Mouse (Mus musculus) hindbrain, postnatal 0 days (tissue): ENCODE measurements around the gene Sdcbp2. TPM values are rescaled to one million over a fixed set of nuclear protein-coding genes. Genes with fewer than 3 reads are reported as not detected.

Experiments
- ATAC-seq: fragments of 200-750 bp; cut with Nextera tagmentation; 2 replicates; pipeline ENCODE4 v1.8.0; 2017; ENCODE audit warnings: mild to moderate bottlenecking, moderate TSS enrichment, moderate library complexity
- DNase-seq: peaks from one replicate; pipeline ENCODE4 v3.0.0-alpha.2; 2015; ENCODE audit warnings: low spot score
- H3K27ac ChIP-seq: fragments of 300-500 bp; sonication (generic); 2 replicates; pipeline ENCODE4 v1.5.1; 2014; ENCODE audit warnings: mild to moderate bottlenecking
- H3K27me3 ChIP-seq: fragments of 300-500 bp; sonication (generic); 2 replicates; pipeline ENCODE4 v1.6.1; 2014; ENCODE audit warnings: low read length, mixed read lengths; ENCODE audit not compliant: insufficient read depth
- H3K36me3 ChIP-seq: fragments of 300-500 bp; sonication (generic); 2 replicates; pipeline ENCODE4 v1.6.1; 2014; ENCODE audit warnings: low read length, mixed read lengths; ENCODE audit not compliant: insufficient read depth
- H3K4me1 ChIP-seq: fragments of 300-500 bp; sonication (generic); 2 replicates; pipeline ENCODE4 v1.6.1; 2014; ENCODE audit warnings: antibody characterized with exemption, low read length, mixed read lengths; ENCODE audit not compliant: insufficient read depth
- H3K4me2 ChIP-seq: fragments of 300-500 bp; sonication (generic); 2 replicates; pipeline ENCODE4 v1.6.1; 2014; ENCODE audit warnings: low read depth, mild to moderate bottlenecking, low read length, moderate library complexity, mixed read lengths
- H3K4me3 ChIP-seq: fragments of 300-500 bp; sonication (generic); 2 replicates; pipeline ENCODE4 v1.5.1; 2014; ENCODE audit warnings: low read length
- H3K9ac ChIP-seq: fragments of 300-500 bp; sonication (generic); replicated peaks from 2 replicates; pipeline ENCODE4 v1.6.1; 2014; ENCODE audit warnings: mild to moderate bottlenecking, low read length, moderate library complexity, mixed read lengths
- H3K9me3 ChIP-seq: fragments of 300-500 bp; sonication (generic); 2 replicates; pipeline ENCODE4 v1.6.1; 2016; ENCODE audit warnings: low read length, mixed read lengths
- CTCF ChIP-seq: IDR thresholded peaks from 2 replicates; pipeline ENCODE4 v1.5.1; 2016; ENCODE audit warnings: antibody characterized with exemption, control low read depth, low read depth
- WGBS: fragments of 180-500 bp; shearing (Covaris S2); extraction: QIAGEN DNeasy Blood & Tissue Kit; methylation state at CpG from one replicate; pipeline ENCODE4 v1.1.7; 2014; 5-methylcytosine and 5-hydroxymethylcytosine counted together
- polyA plus RNA-seq: library from polyadenylated mRNA; unstranded; fragments of >200 nt; fragmentation: Nextera tagmentation; extraction: Ambion mirVana; gene quantifications from 2 replicates; pipeline ENCODE4 v1.2.1, GENCODE M21; 2015
- total RNA-seq: library from RNA; depleted of rRNA; stranded (reverse); fragments of >200 nt; gene quantifications from 2 replicates; pipeline ENCODE4 v1.2.3, GENCODE M21; 2014

Sdcbp2 gene
- total and polyA plus RNA-seq, 2 experiments from 2014 or later = 0.42 to 1.3 TPM

DNA sequence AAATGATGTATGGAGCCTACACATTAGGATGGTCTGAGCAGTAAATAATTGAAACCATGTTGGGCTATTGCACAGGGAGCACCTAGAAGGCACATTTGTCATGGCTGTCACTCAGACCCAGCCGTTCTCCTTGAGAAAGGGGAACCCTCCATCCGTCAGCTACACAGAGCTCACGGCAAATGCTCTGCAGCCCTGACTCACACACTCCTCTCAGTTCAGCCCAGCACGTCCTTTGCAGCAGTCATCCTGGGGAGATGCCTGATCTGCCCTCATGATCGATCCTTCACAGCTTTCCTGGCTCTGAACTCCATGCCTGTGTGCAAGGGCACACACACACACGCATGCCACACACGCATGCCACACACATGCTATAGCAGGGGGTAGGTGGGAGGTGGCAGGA lies 56.9 kb downstream of the Sdcbp2 start:
- Histone ChIP-seq H3K9me3 (no peaks in the 10 kb centered on the region), H3K27me3 (no peaks in the 10 kb centered on the region), H3K4me2 (peak overlapping the region; percentile 29), H3K27ac (no peak overlapping the region), H3K9ac (0 out of 2 replicates have a peak overlapping the region, but pooled peaks have one; percentile 10), H3K4me1 (peaks cover 8% of the 10 kb centered on the region; the same call in 1 of the 2 replicates), H3K36me3 (no peaks in the 10 kb centered on the region), H3K4me3 (no peak overlapping the region)
- ATAC-seq (no peak), DNase-seq (no peak)
- no peak for TF ChIP-seq CTCF
- 49% methylated on average over 7 of the region's 7 CpGs for WGBS

GRCm38 (mm10) chr2:151631406-151632158 lies 59.2 kb downstream of the Sdcbp2 start:
- Histone ChIP-seq H3K9ac (peak overlapping the region; percentile 83), H3K4me2 (peak overlapping the region; percentile 75), H3K4me3 (peak overlapping the region; percentile 76), H3K27me3 (no peaks in the 10 kb centered on the region), H3K27ac (peak overlapping the region; percentile 88), H3K4me1 (peaks cover 8% of the 10 kb centered on the region; the same call in 1 of the 2 replicates), H3K36me3 (no peaks in the 10 kb centered on the region), H3K9me3 (no peaks in the 10 kb centered on the region)
- WGBS = 3% methylated on average over 22 of the region's 22 CpGs
- peak; percentile 13 for ATAC-seq
- TF ChIP-seq CTCF = no peak
- peak; percentile 25 for DNase-seq

DNA sequence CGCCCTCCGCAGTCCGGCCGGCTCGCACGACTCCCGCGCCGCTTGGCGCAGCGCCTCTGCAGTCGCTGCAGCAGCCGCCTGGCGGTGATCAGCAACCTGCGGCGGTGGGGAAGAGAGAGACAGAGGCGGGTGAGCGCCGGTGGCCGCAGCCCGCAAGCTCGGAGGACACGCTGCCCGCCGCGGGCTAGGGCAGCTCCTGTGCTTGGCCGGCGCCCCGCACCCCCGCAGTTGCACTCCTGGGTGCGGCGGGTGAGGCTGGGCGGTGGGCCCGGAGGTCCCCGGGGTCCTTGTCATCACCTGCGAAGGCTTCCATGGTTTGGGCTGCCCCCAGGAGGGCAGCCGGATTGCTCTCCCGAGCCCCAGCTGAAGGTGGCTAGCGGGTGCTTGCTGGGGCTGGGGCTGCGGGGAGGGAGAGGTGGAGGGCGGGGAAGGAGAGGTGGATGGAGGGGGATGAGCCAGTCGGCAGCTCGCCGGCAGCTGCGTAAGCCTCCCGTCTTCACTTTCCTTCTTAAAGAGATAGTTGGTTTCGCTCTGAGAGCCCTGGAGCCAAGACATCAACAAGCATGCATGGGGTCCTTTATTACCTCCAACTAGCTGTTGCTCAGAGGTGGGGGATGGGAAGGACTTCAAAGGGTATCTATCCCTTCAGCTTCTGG lies 59.9 kb downstream of the Sdcbp2 start, which contains the start of gene Snph:
Gene Snph (minus strand): TSS at position 435 of the 656 bp plus-strand sequence.
- H3K9me3 ChIP-seq = no peaks in the 10 kb centered on the region
- H3K9ac ChIP-seq = peak within 1 kb of the TSS; percentile 83
- H3K4me3 ChIP-seq = peak within 1 kb of the TSS; percentile 76
- H3K4me2 ChIP-seq = peak within 1 kb of the TSS; percentile 75
- peak; percentile 88 for ATAC-seq
- H3K27me3 ChIP-seq = no peaks in the 10 kb centered on the region
- no peaks in the 10 kb centered on the region for H3K36me3 ChIP-seq
- peak; percentile 58 for TF ChIP-seq CTCF
- peaks cover 8% of the 10 kb centered on the region; the same call in 1 of the 2 replicates for H3K4me1 ChIP-seq
- peak; percentile 84 for DNase-seq
- under 1% methylated on average over 46 of the region's 47 CpGs for WGBS
- peak within 1 kb of the TSS; percentile 88 for H3K27ac ChIP-seq

- no peaks in the 10 kb centered on the region for H3K27me3 ChIP-seq
- H3K36me3 ChIP-seq = no peaks in the 10 kb centered on the region
- no peak for DNase-seq
- peak overlapping the region; percentile 76 for H3K4me3 ChIP-seq
- 54% methylated on average over 5 of the region's 5 CpGs for WGBS
- no peak overlapping the region for H3K9ac ChIP-seq
- H3K4me2 ChIP-seq = peak overlapping the region; percentile 75
- peaks cover 8% of the 10 kb centered on the region; the same call in 1 of the 2 replicates for H3K4me1 ChIP-seq
- no peaks in the 10 kb centered on the region for H3K9me3 ChIP-seq
- no peak for TF ChIP-seq CTCF
- H3K27ac ChIP-seq = no peak overlapping the region
- no peak for ATAC-seq
Observed at GRCm38 (mm10) chr2:151632982-151633381, 60.6 kb downstream of the Sdcbp2 start.

GRCm38 (mm10) chr2:151634903-151635302 lies 62.5 kb downstream of the Sdcbp2 start:
- ATAC-seq (no peak), DNase-seq (peak; percentile 42)
- no peaks in the 10 kb centered on the region for H3K27me3 ChIP-seq
- 0 out of 2 replicates have a peak overlapping the region, but pooled peaks have one; percentile 5 for H3K4me2 ChIP-seq
- H3K36me3 ChIP-seq = no peaks in the 10 kb centered on the region
- H3K4me3 ChIP-seq = no peak overlapping the region
- no peak overlapping the region for H3K27ac ChIP-seq
- TF ChIP-seq CTCF = no peak
- H3K9ac ChIP-seq = no peak overlapping the region
- no peaks in the 10 kb centered on the region for H3K9me3 ChIP-seq
- 28% methylated on average over 2 of the region's 2 CpGs for WGBS
- H3K4me1 ChIP-seq = peaks cover 4% of the 10 kb centered on the region; the same call in 1 of the 2 replicates

DNA sequence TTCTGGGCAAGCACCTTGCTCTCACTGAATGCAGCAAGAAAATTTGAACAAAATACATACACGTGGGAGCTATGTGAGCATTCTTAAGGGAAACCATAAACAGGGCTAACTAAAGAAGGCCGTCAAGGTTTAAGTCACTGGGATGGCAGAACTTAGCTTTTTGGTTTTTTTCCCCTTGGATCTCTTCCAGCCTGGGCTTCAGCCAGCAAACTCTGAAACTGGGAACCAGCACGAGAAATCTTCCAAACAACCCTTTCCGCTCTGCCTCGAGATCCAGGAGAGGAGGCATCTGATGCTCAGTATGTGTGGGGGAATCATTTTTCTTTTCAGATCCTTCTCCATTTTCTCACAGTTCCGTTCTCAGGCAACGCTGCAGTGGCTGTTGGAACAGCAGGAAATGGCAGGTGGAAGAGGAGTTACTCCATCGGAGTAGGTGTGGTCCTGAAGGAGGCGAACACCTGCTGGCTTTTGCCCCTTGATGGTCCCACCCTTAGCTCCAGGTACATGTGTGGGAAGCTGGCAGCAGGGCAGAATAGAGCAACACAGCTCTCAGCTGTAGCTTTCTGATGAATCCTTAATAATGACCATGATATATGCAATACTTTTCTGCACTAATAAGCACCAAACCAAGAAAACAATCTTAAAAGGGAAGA lies 63.1 kb downstream of the Sdcbp2 start:
- H3K27ac ChIP-seq = peak overlapping the region; percentile 6; the same call in 1 of the 2 replicates
- H3K27me3 ChIP-seq = no peaks in the 10 kb centered on the region
- peaks cover 4% of the 10 kb centered on the region; the same call in 1 of the 2 replicates for H3K4me1 ChIP-seq
- WGBS = 50% methylated on average over 9 of the region's 9 CpGs
- no peak for ATAC-seq
- TF ChIP-seq CTCF = no peak
- H3K9me3 ChIP-seq = no peaks in the 10 kb centered on the region
- H3K9ac ChIP-seq = no peak overlapping the region
- H3K36me3 ChIP-seq = no peaks in the 10 kb centered on the region
- no peak overlapping the region for H3K4me3 ChIP-seq
- H3K4me2 ChIP-seq = peak overlapping the region; percentile 3; the same call in 1 of the 2 replicates
- DNase-seq = peak; percentile 25
